Mouse (Mus musculus) CH12.LX (cell line): ENCODE measurements at regions not wholly inside any gene's neighbourhood (a gene's known extent, or its start where the extent isn't known, plus 50 kb on each side); places are given as distances from the start of the nearest gene placed in this dataset.

Experiments used
- NELFE ChIP-seq: IDR thresholded peaks from 2 replicates; pipeline ENCODE4 v1.6.1; 2011; ENCODE audit warnings: low read depth, low read length, improper control_type of control experiment
- POLR2A ChIP-seq: IDR thresholded peaks from 2 replicates; pipeline ENCODE4 v1.6.1; 2011; ENCODE audit warnings: low read depth, mild to moderate bottlenecking, improper control_type of control experiment, low read length

DNA sequence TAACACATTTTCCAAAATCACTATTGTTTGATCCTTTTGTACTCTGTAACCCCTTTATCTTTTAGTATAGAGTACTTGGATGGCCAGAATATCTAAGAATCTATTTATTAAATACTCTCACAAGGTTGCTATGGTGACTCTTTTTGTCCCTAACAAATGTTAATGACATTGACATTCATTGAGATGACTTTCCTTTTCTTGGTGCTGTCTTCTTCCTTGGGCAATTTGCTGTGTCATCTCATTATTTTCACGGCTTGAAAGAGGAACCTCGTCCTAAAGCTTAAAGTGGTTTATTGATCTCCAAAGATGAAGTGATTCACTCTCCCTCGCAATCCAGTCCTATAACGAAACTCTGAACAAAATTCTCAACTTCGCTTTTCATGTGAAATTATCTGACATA lies 265.6 kb upstream of the Zfp960 start:
- no peak for TF ChIP-seq POLR2A
- TF ChIP-seq NELFE: no peak
